Mouse (Mus musculus): ENCODE results near the gene Lrrk1. TPM values are rescaled to one million over a fixed set of nuclear protein-coding genes. Genes with fewer than 3 reads are reported as not detected.

The Lrrk1 gene
- total and polyA plus RNA-seq, 2 experiments, result 7.4 to 15.0 TPM

- H3K4me3 ChIP-seq (ENCODE audit: insufficient read depth, low read depth, low read length), result no peak overlapping the region
- H3K36me3 ChIP-seq (ENCODE audit: control insufficient read depth, insufficient read depth, low read length), result peaks cover 12% of the 10 kb centered on the region; the same call in 1 of the 2 replicates
- no peak for TF ChIP-seq POLR2A (IDR thresholded peaks at IDR 0.05; ENCODE audit: extremely low read depth, insufficient read depth, low read length)
- no peak for TF ChIP-seq CTCF (IDR thresholded peaks at IDR 0.05; ENCODE audit: low read depth, low read length)
- H3K27ac ChIP-seq (replicated peaks; ENCODE audit: insufficient read depth, low read depth, low read length), result no peak overlapping the region
- H3K9ac ChIP-seq (ENCODE audit: low read depth, low read length), result no peak overlapping the region
- no peaks in the 10 kb centered on the region for H3K79me2 ChIP-seq (ENCODE audit: control insufficient read depth, insufficient read depth, low read length)
- WGBS, result 94% methylated on average over 5 of the region's 5 CpGs
- no peak for DNase-seq (ENCODE audit: extremely low read depth, low read depth, low spot score)
- H3K4me1 ChIP-seq (ENCODE audit: control insufficient read depth, insufficient read depth, low read length), result no peaks in the 10 kb centered on the region
- H3K27me3 ChIP-seq (ENCODE audit: control insufficient read depth, insufficient read depth, low read length), result no peaks in the 10 kb centered on the region
Observed at GRCm38 (mm10) chr7:66273494-66273893, 114.7 kb downstream of the Lrrk1 start.

- TF ChIP-seq POLR2A (IDR thresholded peaks at IDR 0.05; ENCODE audit: extremely low read depth, insufficient read depth, low read length) (no peak), CTCF (IDR thresholded peaks at IDR 0.05; ENCODE audit: low read depth, low read length) (peak; percentile 36)
- no peak overlapping the region for H3K27ac ChIP-seq (replicated peaks; ENCODE audit: insufficient read depth, low read depth, low read length)
- no peaks in the 10 kb centered on the region for H3K4me1 ChIP-seq (ENCODE audit: control insufficient read depth, insufficient read depth, low read length)
- H3K4me3 ChIP-seq (ENCODE audit: insufficient read depth, low read depth, low read length), result no peak overlapping the region
- no peaks in the 10 kb centered on the region for H3K79me2 ChIP-seq (ENCODE audit: control insufficient read depth, insufficient read depth, low read length)
- WGBS, result 76% methylated on average over 6 of the region's 6 CpGs
- peaks cover 10% of the 10 kb centered on the region; the same call in 1 of the 2 replicates for H3K36me3 ChIP-seq (ENCODE audit: control insufficient read depth, insufficient read depth, low read length)
- H3K9ac ChIP-seq (ENCODE audit: low read depth, low read length), result no peak overlapping the region
- peak; percentile 79 for DNase-seq (ENCODE audit: extremely low read depth, low read depth, low spot score)
- no peaks in the 10 kb centered on the region for H3K27me3 ChIP-seq (ENCODE audit: control insufficient read depth, insufficient read depth, low read length)
Observed at GRCm38 (mm10) chr7:66271226-66271625, 116.9 kb downstream of the Lrrk1 start.

GRCm38 (mm10) chr7:66266942-66267850 is 121.0 kb downstream of the Lrrk1 start:
- no peaks in the 10 kb centered on the region for H3K27me3 ChIP-seq (ENCODE audit: control insufficient read depth, insufficient read depth, low read length)
- H3K4me1 ChIP-seq (ENCODE audit: control insufficient read depth, insufficient read depth, low read length), result no peaks in the 10 kb centered on the region
- no peak overlapping the region for H3K27ac ChIP-seq (replicated peaks; ENCODE audit: insufficient read depth, low read depth, low read length)
- no peak for DNase-seq (ENCODE audit: extremely low read depth, low read depth, low spot score)
- H3K36me3 ChIP-seq (ENCODE audit: control insufficient read depth, insufficient read depth, low read length), result peaks cover 9% of the 10 kb centered on the region
- 77% methylated on average over 6 of the region's 6 CpGs for WGBS
- no peaks in the 10 kb centered on the region for H3K79me2 ChIP-seq (ENCODE audit: control insufficient read depth, insufficient read depth, low read length)
- no peak for TF ChIP-seq POLR2A (IDR thresholded peaks at IDR 0.05; ENCODE audit: extremely low read depth, insufficient read depth, low read length)
- TF ChIP-seq CTCF (IDR thresholded peaks at IDR 0.05; ENCODE audit: low read depth, low read length), result no peak
- H3K4me3 ChIP-seq (ENCODE audit: insufficient read depth, low read depth, low read length), result no peak overlapping the region
- no peak overlapping the region for H3K9ac ChIP-seq (ENCODE audit: low read depth, low read length)

- Histone ChIP-seq H3K9ac (ENCODE audit: low read depth, low read length) (no peak overlapping the region), H3K27ac (replicated peaks; ENCODE audit: insufficient read depth, low read depth, low read length) (no peak overlapping the region), H3K36me3 (ENCODE audit: control insufficient read depth, insufficient read depth, low read length) (peaks cover 9% of the 10 kb centered on the region), H3K4me3 (ENCODE audit: insufficient read depth, low read depth, low read length) (no peak overlapping the region), H3K79me2 (ENCODE audit: control insufficient read depth, insufficient read depth, low read length) (no peaks in the 10 kb centered on the region), H3K27me3 (ENCODE audit: control insufficient read depth, insufficient read depth, low read length) (no peaks in the 10 kb centered on the region), H3K4me1 (ENCODE audit: control insufficient read depth, insufficient read depth, low read length) (no peaks in the 10 kb centered on the region; the same call in 1 of the 2 replicates)
- DNase-seq (ENCODE audit: extremely low read depth, low read depth, low spot score), result no peak
- 78% methylated on average over 5 of the region's 5 CpGs for WGBS
- TF ChIP-seq CTCF (IDR thresholded peaks at IDR 0.05; ENCODE audit: low read depth, low read length) (no peak), POLR2A (IDR thresholded peaks at IDR 0.05; ENCODE audit: extremely low read depth, insufficient read depth, low read length) (no peak)
Observed at GRCm38 (mm10) chr7:66263421-66263820, 124.7 kb downstream of the Lrrk1 start.

GRCm38 (mm10) chr7:66262570-66263156 is 125.5 kb downstream of the Lrrk1 start:
- no peak overlapping the region for H3K27ac ChIP-seq (replicated peaks; ENCODE audit: insufficient read depth, low read depth, low read length)
- H3K9ac ChIP-seq (ENCODE audit: low read depth, low read length), result no peak overlapping the region
- no peak for TF ChIP-seq POLR2A (IDR thresholded peaks at IDR 0.05; ENCODE audit: extremely low read depth, insufficient read depth, low read length)
- no peak for TF ChIP-seq CTCF (IDR thresholded peaks at IDR 0.05; ENCODE audit: low read depth, low read length)
- H3K79me2 ChIP-seq (ENCODE audit: control insufficient read depth, insufficient read depth, low read length), result no peaks in the 10 kb centered on the region
- H3K27me3 ChIP-seq (ENCODE audit: control insufficient read depth, insufficient read depth, low read length), result no peaks in the 10 kb centered on the region
- 92% methylated on average over 13 of the region's 13 CpGs for WGBS
- H3K36me3 ChIP-seq (ENCODE audit: control insufficient read depth, insufficient read depth, low read length), result peaks cover 9% of the 10 kb centered on the region
- no peak overlapping the region for H3K4me3 ChIP-seq (ENCODE audit: insufficient read depth, low read depth, low read length)
- no peaks in the 10 kb centered on the region; the same call in 1 of the 2 replicates for H3K4me1 ChIP-seq (ENCODE audit: control insufficient read depth, insufficient read depth, low read length)
- DNase-seq (ENCODE audit: extremely low read depth, low read depth, low spot score), result no peak
